Mouse (Mus musculus) limb, embryonic 14.5 days (tissue): ENCODE data around the gene Chn2. TPM values are rescaled to one million over a fixed set of nuclear protein-coding genes. Genes with fewer than 3 reads are reported as not detected.

Experiments
- ATAC-seq: fragments of 200-750 bp; cut with Nextera tagmentation; 2 replicates; pipeline ENCODE4 v1.8.0; 2017; ENCODE audit warnings: low read depth, moderate number of reproducible peaks, moderate TSS enrichment; ENCODE audit not compliant: low FRiP score
- DNase-seq: peaks from one replicate; pipeline ENCODE4 v3.0.0-alpha.2; 2015; ENCODE audit warnings: low spot score
- H3K27ac ChIP-seq: fragments of 300-500 bp; sonication (generic); replicated peaks from 2 replicates; pipeline ENCODE4 v1.5.1; 2014; ENCODE audit warnings: low read depth, mild to moderate bottlenecking, low read length, moderate library complexity, mixed read lengths
- H3K27me3 ChIP-seq: fragments of 300-500 bp; sonication (generic); 2 replicates; pipeline ENCODE4 v1.6.1; 2014; ENCODE audit warnings: low read length, mixed read lengths; ENCODE audit not compliant: control insufficient read depth, insufficient read depth
- H3K36me3 ChIP-seq: fragments of 300-500 bp; sonication (generic); 2 replicates; pipeline ENCODE4 v1.6.1; 2014; ENCODE audit warnings: mild to moderate bottlenecking, low read length, moderate library complexity, mixed read lengths; ENCODE audit not compliant: control insufficient read depth, insufficient read depth
- H3K4me1 ChIP-seq: fragments of 300-500 bp; sonication (generic); 2 replicates; pipeline ENCODE4 v1.6.1; 2014; ENCODE audit warnings: antibody characterized with exemption, low read length, mixed read lengths; ENCODE audit not compliant: control insufficient read depth, insufficient read depth
- H3K4me2 ChIP-seq: fragments of 300-500 bp; sonication (generic); replicated peaks from 2 replicates; pipeline ENCODE4 v1.6.1; 2014; ENCODE audit warnings: low read depth, mild to moderate bottlenecking, low read length, moderate library complexity; ENCODE audit not compliant: severe bottlenecking
- H3K4me3 ChIP-seq: fragments of 300-500 bp; sonication (generic); replicated peaks from 2 replicates; pipeline ENCODE4 v1.5.1; 2014; ENCODE audit warnings: low read length
- H3K9ac ChIP-seq: fragments of 300-500 bp; sonication (generic); 2 replicates; pipeline ENCODE4 v1.6.1; 2014; ENCODE audit warnings: mild to moderate bottlenecking, low read depth, low read length, moderate library complexity; ENCODE audit not compliant: severe bottlenecking
- H3K9me3 ChIP-seq: fragments of 300-500 bp; sonication (generic); 2 replicates; pipeline ENCODE4 v1.6.1; 2016; ENCODE audit warnings: low read length; ENCODE audit not compliant: control insufficient read depth
- POLR2A ChIP-seq: fragments of 200-500 bp; IDR thresholded peaks from 2 replicates; pipeline ENCODE4 v1.8.0; 2012; ENCODE audit warnings: inconsistent platforms, mild to moderate bottlenecking, moderate library complexity, borderline replicate concordance; ENCODE audit not compliant: insufficient read depth, insufficient read length; ENCODE audit errors: extremely low read depth
- WGBS: fragments of 180-500 bp; shearing (Covaris S2); extraction: QIAGEN DNeasy Blood & Tissue Kit; methylation state at CpG from one replicate; pipeline ENCODE4 v1.1.7; 2014; 5-methylcytosine and 5-hydroxymethylcytosine counted together
- polyA plus RNA-seq, 2 experiments: library from polyadenylated mRNA; depleted of rRNA in 1 of 2; stranded (reverse) in 1 of 2; unstranded in 1 of 2; fragments of >200 nt; fragmentation: Nextera tagmentation in 1 of 2; extraction: Ambion mirVana in 1 of 2; gene quantifications; 2 replicates each; pipeline versions ENCODE4 v1.2.1 to v1.2.3; 2012 to 2014

Chn2 gene
- polyA plus RNA-seq, 2 experiments: 11.5 to 14.3 TPM

- 85% methylated on average over 11 of the region's 11 CpGs for WGBS
- no peaks in the 10 kb centered on the region for H3K4me1 ChIP-seq
- H3K9ac ChIP-seq: no peak overlapping the region
- ATAC-seq (no peak), DNase-seq (no peak)
- no peak overlapping the region for H3K4me3 ChIP-seq
- no peak overlapping the region for H3K4me2 ChIP-seq
- H3K27ac ChIP-seq: no peak overlapping the region
- no peaks in the 10 kb centered on the region for H3K27me3 ChIP-seq
- no peak for TF ChIP-seq POLR2A
- no peaks in the 10 kb centered on the region for H3K9me3 ChIP-seq
- no peaks in the 10 kb centered on the region for H3K36me3 ChIP-seq
Observed at GRCm38 (mm10) chr6:54046884-54047747, 7.8 kb downstream of the Chn2 start.

GRCm38 (mm10) chr6:54048768-54049167 lies 9.4 kb downstream of the Chn2 start:
- TF ChIP-seq POLR2A: no peak
- Histone ChIP-seq H3K4me2 (no peak overlapping the region), H3K27me3 (no peaks in the 10 kb centered on the region), H3K27ac (no peak overlapping the region), H3K36me3 (no peaks in the 10 kb centered on the region), H3K4me1 (no peaks in the 10 kb centered on the region), H3K9ac (no peak overlapping the region), H3K9me3 (no peaks in the 10 kb centered on the region), H3K4me3 (no peak overlapping the region)
- no peak for ATAC-seq
- WGBS: 82% methylated on average over 6 of the region's 6 CpGs
- DNase-seq: no peak

- Histone ChIP-seq H3K4me3 (no peak overlapping the region), H3K9me3 (no peaks in the 10 kb centered on the region), H3K36me3 (no peaks in the 10 kb centered on the region), H3K27ac (no peak overlapping the region), H3K4me2 (no peak overlapping the region), H3K27me3 (no peaks in the 10 kb centered on the region), H3K9ac (no peak overlapping the region), H3K4me1 (no peaks in the 10 kb centered on the region; the same call in 1 of the 2 replicates)
- ATAC-seq (no peak), DNase-seq (no peak)
- no peak for TF ChIP-seq POLR2A
- WGBS: 56% methylated on average over 7 of the region's 7 CpGs
Observed at GRCm38 (mm10) chr6:54051173-54051572, 11.8 kb downstream of the Chn2 start.

GRCm38 (mm10) chr6:54052124-54052523 lies 12.8 kb downstream of the Chn2 start:
- Histone ChIP-seq H3K4me2 (no peak overlapping the region), H3K4me3 (no peak overlapping the region), H3K27me3 (no peaks in the 10 kb centered on the region), H3K27ac (no peak overlapping the region), H3K36me3 (no peaks in the 10 kb centered on the region), H3K9ac (no peak overlapping the region), H3K9me3 (no peaks in the 10 kb centered on the region), H3K4me1 (peaks cover 2% of the 10 kb centered on the region; the same call in 1 of the 2 replicates)
- 93% methylated on average over 7 of the region's 7 CpGs for WGBS
- ATAC-seq (no peak), DNase-seq (no peak)
- TF ChIP-seq POLR2A: no peak

GRCm38 (mm10) chr6:54052666-54053065 lies 13.3 kb downstream of the Chn2 start:
- WGBS: 50% methylated on average over 1 of the region's 1 CpGs
- no peak overlapping the region for H3K4me2 ChIP-seq
- no peak for DNase-seq
- ATAC-seq: no peak
- H3K27me3 ChIP-seq: no peaks in the 10 kb centered on the region
- H3K9me3 ChIP-seq: no peaks in the 10 kb centered on the region
- no peak overlapping the region for H3K9ac ChIP-seq
- H3K27ac ChIP-seq: no peak overlapping the region
- no peak overlapping the region for H3K4me3 ChIP-seq
- no peak for TF ChIP-seq POLR2A
- H3K4me1 ChIP-seq: peaks cover 2% of the 10 kb centered on the region; the same call in 1 of the 2 replicates
- no peaks in the 10 kb centered on the region for H3K36me3 ChIP-seq
